Mouse (Mus musculus) lung, postnatal 0 days (tissue): Measurements from ENCODE around the gene Olfr70. TPM values are rescaled to one million over a fixed set of nuclear protein-coding genes. Genes with fewer than 3 reads are reported as not detected.

Source experiments
- ATAC-seq: fragments of 200-750 bp; cut with Nextera tagmentation; 2 replicates; pipeline ENCODE4 v1.8.0; 2017; ENCODE audit warnings: moderate library complexity
- DNase-seq: peaks from one replicate; pipeline ENCODE4 v3.0.0-alpha.2; 2016; ENCODE audit warnings: low spot score
- H3K27ac ChIP-seq: fragments of 300-500 bp; sonication (generic); 2 replicates; pipeline ENCODE4 v1.5.1; 2014; ENCODE audit warnings: antibody characterized with exemption, mild to moderate bottlenecking, low read length, mixed read lengths
- H3K27me3 ChIP-seq: fragments of 300-500 bp; sonication (generic); replicated peaks from 2 replicates; pipeline ENCODE4 v1.6.1; 2014; ENCODE audit warnings: low read length, mixed read lengths; ENCODE audit not compliant: insufficient read depth
- H3K36me3 ChIP-seq: fragments of 300-500 bp; sonication (generic); 2 replicates; pipeline ENCODE4 v1.6.1; 2014; ENCODE audit warnings: low read length, mixed read lengths; ENCODE audit not compliant: insufficient read depth
- H3K4me1 ChIP-seq: fragments of 300-500 bp; sonication (generic); 2 replicates; pipeline ENCODE4 v1.6.1; 2014; ENCODE audit warnings: antibody characterized with exemption, low read depth, low read length, mixed read lengths; ENCODE audit not compliant: insufficient read depth
- H3K4me2 ChIP-seq: fragments of 300-500 bp; sonication (generic); replicated peaks from 2 replicates; pipeline ENCODE4 v1.6.1; 2014; ENCODE audit warnings: low read depth, mild to moderate bottlenecking, low read length, moderate library complexity, mixed read lengths
- H3K4me3 ChIP-seq: fragments of 300-500 bp; sonication (generic); 2 replicates; pipeline ENCODE4 v1.5.1; 2014; ENCODE audit warnings: low read depth, low read length
- H3K9ac ChIP-seq: fragments of 300-500 bp; sonication (generic); replicated peaks from 2 replicates; pipeline ENCODE4 v1.6.1; 2014; ENCODE audit warnings: low read depth, mild to moderate bottlenecking
- H3K9me3 ChIP-seq: fragments of 300-500 bp; sonication (generic); 2 replicates; pipeline ENCODE4 v1.6.1; 2016; ENCODE audit warnings: low read length, mixed read lengths
- CTCF ChIP-seq: IDR thresholded peaks from 2 replicates; pipeline ENCODE4 v1.5.1; 2016; ENCODE audit warnings: antibody characterized with exemption, mild to moderate bottlenecking
- EP300 ChIP-seq: IDR thresholded peaks from 2 replicates; pipeline ENCODE4 v1.6.1; 2016; ENCODE audit warnings: antibody characterized with exemption, mild to moderate bottlenecking, control low read depth
- WGBS: fragments of 180-500 bp; shearing (Covaris S2); extraction: QIAGEN DNeasy Blood & Tissue Kit; methylation state at CpG from one replicate; pipeline ENCODE4 v1.1.7; 2014; 5-methylcytosine and 5-hydroxymethylcytosine counted together
- polyA plus RNA-seq: library from polyadenylated mRNA; unstranded; fragments of >200 nt; fragmentation: Nextera tagmentation; extraction: Ambion mirVana; gene quantifications from 2 replicates; pipeline ENCODE4 v1.2.1, GENCODE M21; 2015

The Olfr70 gene
- not detected in 2 replicates for polyA plus RNA-seq

- no peak for DNase-seq
- WGBS, result 85% methylated on average over 6 of the region's 6 CpGs
- H3K9me3 ChIP-seq, result no peaks in the 10 kb centered on the region
Observed at GRCm38 (mm10) chr4:43700707-43701106, at the start of gene Olfr70. Gene Olfr70, minus strand, starts transcription at chr4:43700807.

GRCm38 (mm10) chr4:43745187-43745586 lies 44.6 kb upstream of the Olfr70 start:
- Histone ChIP-seq H3K4me3 (no peak overlapping the region), H3K9ac (no peak overlapping the region), H3K36me3 (no peaks in the 10 kb centered on the region), H3K27ac (no peak overlapping the region), H3K9me3 (no peaks in the 10 kb centered on the region), H3K27me3 (no peaks in the 10 kb centered on the region), H3K4me1 (no peaks in the 10 kb centered on the region), H3K4me2 (no peak overlapping the region)
- peak; percentile 71 for TF ChIP-seq CTCF
- TF ChIP-seq EP300, result no peak
- DNase-seq (peak; percentile 77), ATAC-seq (no peak)
- 15% methylated on average over 6 of the region's 6 CpGs for WGBS

More at GRCm38 (mm10) chr4:43700707-43701106, at the start of gene Olfr70:
- H3K27me3 ChIP-seq, result no peaks in the 10 kb centered on the region
- no peaks in the 10 kb centered on the region for H3K4me1 ChIP-seq
- no peak within 1 kb of the TSS for H3K27ac ChIP-seq
- no peak for TF ChIP-seq EP300
- no peak for TF ChIP-seq CTCF
- ATAC-seq, result no peak
- H3K4me3 ChIP-seq, result no peak within 1 kb of the TSS
- H3K4me2 ChIP-seq, result no peak within 1 kb of the TSS
- H3K9ac ChIP-seq, result no peak within 1 kb of the TSS
- no peaks in the 10 kb centered on the region for H3K36me3 ChIP-seq

- no peak overlapping the region for H3K9ac ChIP-seq
- no peaks in the 10 kb centered on the region for H3K9me3 ChIP-seq
- no peaks in the 10 kb centered on the region for H3K4me1 ChIP-seq
- WGBS, result 15% methylated on average over 1 of the region's 1 CpGs
- no peaks in the 10 kb centered on the region for H3K27me3 ChIP-seq
- H3K27ac ChIP-seq, result no peak overlapping the region
- TF ChIP-seq CTCF (peak; percentile 57), EP300 (no peak)
- ATAC-seq (no peak), DNase-seq (peak; percentile 41)
- no peak overlapping the region for H3K4me3 ChIP-seq
- H3K4me2 ChIP-seq, result no peak overlapping the region
- H3K36me3 ChIP-seq, result no peaks in the 10 kb centered on the region
Observed at GRCm38 (mm10) chr4:43743099-43743498, 42.5 kb upstream of the Olfr70 start.

GRCm38 (mm10) chr4:43742637-43743036 lies 42.0 kb upstream of the Olfr70 start:
- H3K4me2 ChIP-seq, result no peak overlapping the region
- DNase-seq, result no peak
- no peak overlapping the region for H3K9ac ChIP-seq
- no peak overlapping the region for H3K27ac ChIP-seq
- no peak for ATAC-seq
- H3K27me3 ChIP-seq, result no peaks in the 10 kb centered on the region
- TF ChIP-seq EP300, result no peak
- TF ChIP-seq CTCF, result no peak
- H3K4me3 ChIP-seq, result no peak overlapping the region
- WGBS, result 32% methylated on average over 4 of the region's 4 CpGs
- no peaks in the 10 kb centered on the region for H3K36me3 ChIP-seq
- no peaks in the 10 kb centered on the region for H3K9me3 ChIP-seq
- H3K4me1 ChIP-seq, result no peaks in the 10 kb centered on the region

GRCm38 (mm10) chr4:43741526-43741925 lies 40.9 kb upstream of the Olfr70 start:
- DNase-seq (no peak), ATAC-seq (no peak)
- Histone ChIP-seq H3K27ac (no peak overlapping the region), H3K4me1 (no peaks in the 10 kb centered on the region), H3K27me3 (no peaks in the 10 kb centered on the region), H3K4me3 (no peak overlapping the region), H3K9me3 (no peaks in the 10 kb centered on the region), H3K9ac (no peak overlapping the region), H3K36me3 (no peaks in the 10 kb centered on the region), H3K4me2 (no peak overlapping the region)
- TF ChIP-seq EP300 (no peak), CTCF (no peak)
- 44% methylated on average over 5 of the region's 5 CpGs for WGBS

- no peaks in the 10 kb centered on the region for H3K27me3 ChIP-seq
- 45% methylated on average over 8 of the region's 8 CpGs for WGBS
- no peak overlapping the region for H3K4me3 ChIP-seq
- peak overlapping the region; percentile 38; the same call in 1 of the 2 replicates for H3K27ac ChIP-seq
- H3K9ac ChIP-seq, result no peak overlapping the region
- TF ChIP-seq CTCF, result peak; percentile 13; the same call in 1 of the 2 replicates
- no peak for TF ChIP-seq EP300
- ATAC-seq, result peak; percentile 77
- peak; percentile 68 for DNase-seq
- no peaks in the 10 kb centered on the region for H3K4me1 ChIP-seq
- H3K9me3 ChIP-seq, result no peaks in the 10 kb centered on the region
- H3K4me2 ChIP-seq, result no peak overlapping the region
- H3K36me3 ChIP-seq, result no peaks in the 10 kb centered on the region
Observed at GRCm38 (mm10) chr4:43738989-43739674, 38.5 kb upstream of the Olfr70 start.
